Mouse (Mus musculus): ENCODE results near the gene H2-Ob. TPM values are rescaled to one million over a fixed set of nuclear protein-coding genes. Genes with fewer than 3 reads are reported as not detected.
"Not testable (repeated sequence)": the region's sequence is repeated elsewhere in the genome, so short reads cannot be mapped to it uniquely, and the experiment has no call there.

Gene H2-Ob
- polyA plus RNA-seq, 1 experiment = 1.9 TPM

- Histone ChIP-seq H3K27ac (ENCODE audit: insufficient read depth, low read depth, low read length) (no peak overlapping the region), H3K4me1 (ENCODE audit: control insufficient read depth, insufficient read depth, low read length) (no peaks in the 10 kb centered on the region), H3K4me3 (ENCODE audit: insufficient read depth, low read length) (no peak overlapping the region)
- TF ChIP-seq CTCF (IDR thresholded peaks at IDR 0.05; ENCODE audit: low read depth, low read length) = no peak
- no peak for TF ChIP-seq POLR2A (IDR thresholded peaks at IDR 0.05; ENCODE audit: borderline replicate concordance, low read depth, low read length)
Measured at GRCm38 (mm10) chr17:34217986-34218385, 20.7 kb upstream of the H2-Ob start.

GRCm38 (mm10) chr17:34218675-34219074, 20.0 kb upstream of the H2-Ob start:
- Histone ChIP-seq H3K4me1 (ENCODE audit: control insufficient read depth, insufficient read depth, low read length) (no peaks in the 10 kb centered on the region), H3K4me3 (ENCODE audit: insufficient read depth, low read length) (no peak overlapping the region), H3K27ac (ENCODE audit: insufficient read depth, low read depth, low read length) (no peak overlapping the region)
- TF ChIP-seq POLR2A (IDR thresholded peaks at IDR 0.05; ENCODE audit: borderline replicate concordance, low read depth, low read length) = no peak
- no peak for TF ChIP-seq CTCF (IDR thresholded peaks at IDR 0.05; ENCODE audit: low read depth, low read length)

GRCm38 (mm10) chr17:34219096-34219495, 19.6 kb upstream of the H2-Ob start:
- not testable (repeated sequence) for H3K4me3 ChIP-seq (ENCODE audit: insufficient read depth, low read length); H3K4me1 ChIP-seq (ENCODE audit: control insufficient read depth, insufficient read depth, low read length); H3K27ac ChIP-seq (ENCODE audit: insufficient read depth, low read depth, low read length)
- peak; percentile 23; the same call in 1 of the 2 replicates for TF ChIP-seq CTCF (IDR thresholded peaks at IDR 0.05; ENCODE audit: low read depth, low read length)

- not testable (repeated sequence) for H3K27ac ChIP-seq (ENCODE audit: insufficient read depth, low read depth, low read length); H3K4me1 ChIP-seq (ENCODE audit: control insufficient read depth, insufficient read depth, low read length)
Measured at GRCm38 (mm10) chr17:34219801-34220200, 18.9 kb upstream of the H2-Ob start.

GRCm38 (mm10) chr17:34220401-34220800, 18.3 kb upstream of the H2-Ob start:
- H3K27ac ChIP-seq (ENCODE audit: insufficient read depth, low read depth, low read length); H3K4me1 ChIP-seq (ENCODE audit: control insufficient read depth, insufficient read depth, low read length); H3K4me3 ChIP-seq (ENCODE audit: insufficient read depth, low read length): not testable (repeated sequence)

More at GRCm38 (mm10) chr17:34219801-34220200, 18.9 kb upstream of the H2-Ob start:
- H3K4me3 ChIP-seq (ENCODE audit: insufficient read depth, low read length) = not testable (repeated sequence)

- Histone ChIP-seq H3K27ac (ENCODE audit: insufficient read depth, low read depth, low read length) (no peak overlapping the region), H3K4me3 (ENCODE audit: insufficient read depth, low read length) (no peak overlapping the region), H3K4me1 (ENCODE audit: control insufficient read depth, insufficient read depth, low read length) (no peaks in the 10 kb centered on the region)
- no peak for TF ChIP-seq CTCF (IDR thresholded peaks at IDR 0.05; ENCODE audit: low read depth, low read length)
Measured at GRCm38 (mm10) chr17:34224816-34225215, 13.9 kb upstream of the H2-Ob start.

GRCm38 (mm10) chr17:34225426-34225825, 13.3 kb upstream of the H2-Ob start:
- no peak overlapping the region for H3K27ac ChIP-seq (ENCODE audit: insufficient read depth, low read depth, low read length)
- no peaks in the 10 kb centered on the region for H3K4me1 ChIP-seq (ENCODE audit: control insufficient read depth, insufficient read depth, low read length)
- TF ChIP-seq POLR2A (IDR thresholded peaks at IDR 0.05; ENCODE audit: borderline replicate concordance, low read depth, low read length) (no peak), CTCF (IDR thresholded peaks at IDR 0.05; ENCODE audit: low read depth, low read length) (no peak)
- no peak overlapping the region for H3K4me3 ChIP-seq (ENCODE audit: insufficient read depth, low read length)

- H3K4me1 ChIP-seq (ENCODE audit: control insufficient read depth, insufficient read depth, low read length); H3K27ac ChIP-seq (ENCODE audit: insufficient read depth, low read depth, low read length); H3K4me3 ChIP-seq (ENCODE audit: insufficient read depth, low read length): not testable (repeated sequence)
Measured at GRCm38 (mm10) chr17:34225911-34226310, 12.8 kb upstream of the H2-Ob start.

- H3K27ac ChIP-seq (ENCODE audit: insufficient read depth, low read depth, low read length); H3K4me3 ChIP-seq (ENCODE audit: insufficient read depth, low read length); H3K4me1 ChIP-seq (ENCODE audit: control insufficient read depth, insufficient read depth, low read length): not testable (repeated sequence)
Measured at GRCm38 (mm10) chr17:34230971-34231370, 7.7 kb upstream of the H2-Ob start.

GRCm38 (mm10) chr17:34232021-34232420, 6.7 kb upstream of the H2-Ob start:
- not testable (repeated sequence) for H3K4me3 ChIP-seq (ENCODE audit: insufficient read depth, low read length); H3K27ac ChIP-seq (ENCODE audit: insufficient read depth, low read depth, low read length); H3K4me1 ChIP-seq (ENCODE audit: control insufficient read depth, insufficient read depth, low read length)

GRCm38 (mm10) chr17:34234926-34235325, 3.8 kb upstream of the H2-Ob start:
- TF ChIP-seq CTCF (IDR thresholded peaks at IDR 0.05; ENCODE audit: low read depth, low read length) = peak; percentile 96
- no peak for TF ChIP-seq POLR2A (IDR thresholded peaks at IDR 0.05; ENCODE audit: borderline replicate concordance, low read depth, low read length)
- peaks cover 9% of the 10 kb centered on the region for H3K4me1 ChIP-seq (ENCODE audit: control insufficient read depth, insufficient read depth, low read length)
- no peak overlapping the region for H3K27ac ChIP-seq (ENCODE audit: insufficient read depth, low read depth, low read length)
- H3K4me3 ChIP-seq (ENCODE audit: insufficient read depth, low read length) = no peak overlapping the region

- Histone ChIP-seq H3K4me1 (ENCODE audit: control insufficient read depth, insufficient read depth, low read length) (peaks cover 13% of the 10 kb centered on the region), H3K4me3 (ENCODE audit: insufficient read depth, low read length) (no peak overlapping the region), H3K27ac (ENCODE audit: insufficient read depth, low read depth, low read length) (no peak overlapping the region)
- TF ChIP-seq CTCF (IDR thresholded peaks at IDR 0.05; ENCODE audit: low read depth, low read length) (no peak), POLR2A (IDR thresholded peaks at IDR 0.05; ENCODE audit: borderline replicate concordance, low read depth, low read length) (no peak)
Measured at GRCm38 (mm10) chr17:34236691-34237090, 2.0 kb upstream of the H2-Ob start.
